Comparison of ENCODE assay signal across 31 mouse cellular contexts in the genomic region with DNA sequence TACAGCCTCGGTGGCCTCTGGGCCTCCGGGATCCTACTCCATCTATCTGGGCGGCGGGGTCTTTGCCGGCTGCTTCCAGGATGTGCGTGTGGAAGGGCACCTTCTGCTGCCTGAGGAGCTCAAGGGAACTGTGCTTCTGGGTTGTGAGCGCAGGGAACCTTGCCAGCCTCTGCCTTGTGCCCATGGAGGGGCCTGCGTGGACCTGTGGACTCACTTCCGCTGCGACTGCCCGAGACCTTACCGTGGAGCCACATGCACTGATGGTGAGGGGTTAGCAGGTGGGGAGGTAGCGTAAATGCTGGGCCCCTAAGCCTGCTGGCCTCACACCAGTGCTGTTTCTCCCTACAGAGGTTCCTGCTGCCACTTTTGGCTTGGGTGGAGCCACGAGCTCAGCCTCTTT. TPM values are rescaled to one million over a fixed set of nuclear protein-coding genes. Genes with fewer than 3 reads are reported as not detected.
A peak's percentile ranks its signal among the peaks of the same experiment; 100 is the strongest.
DNase-seq lines count a peak whose midpoint lies in the region; ATAC-seq and TF ChIP-seq lines count a peak whose summit lies in the region.
"Had no signal": no experiment of that assay in that cellular context is flagged by ENCODE, and none has a peak within 500 bp of the region (broad histone marks: within the 10 kb centered on the region; RNA-seq: fewer than 3 reads in every experiment).

No protein-coding gene starts in this region.

- no peak overlapping the region for H3K9ac ChIP-seq in forebrain, embryonic 15.5 days (replicated peaks)
- no peak overlapping the region for H3K9ac ChIP-seq in ES-E14 (ENCODE audit: insufficient read depth, low read depth, low read length, poor library complexity, severe bottlenecking)
- H3K9ac ChIP-seq: embryonic facial prominence, embryonic 12.5 days; embryonic facial prominence, embryonic 15.5 days; forebrain, embryonic 13.5 days; forebrain, postnatal 0 days; heart, embryonic 12.5 days; heart, embryonic 15.5 days; hindbrain, embryonic 13.5 days; intestine, embryonic 15.5 days; kidney, embryonic 15.5 days had no signal

- 0 out of 2 replicates have a peak overlapping the region, but pooled peaks have one; percentile 4 for H3K27ac ChIP-seq in forebrain, embryonic 10.5 days
- no peak overlapping the region for H3K27ac ChIP-seq in forebrain, embryonic 15.5 days (replicated peaks)
- H3K27ac ChIP-seq in ES-E14 (ENCODE audit: insufficient read depth, low read depth, low read length, poor library complexity, severe bottlenecking) = no peak overlapping the region
- H3K27ac ChIP-seq: embryonic facial prominence, embryonic 12.5 days; embryonic facial prominence, embryonic 15.5 days; forebrain, embryonic 13.5 days; gastrocnemius, adult 2 months; heart, embryonic 15.5 days; hindbrain, embryonic 10.5 days; hindbrain, embryonic 13.5 days; intestine, embryonic 15.5 days; kidney, embryonic 15.5 days had no signal

- in situ Hi-C loops in ES-E14 (cut with MboI; ENCODE audit: low sequenced_read_pairs in 2 of 2, unreplicated experiment in 2 of 2) = no loop called here

- peaks cover 43% of the 10 kb centered on the region for H3K4me1 ChIP-seq in forebrain, embryonic 10.5 days
- peaks cover 21% of the 10 kb centered on the region for H3K4me1 ChIP-seq in forebrain, embryonic 15.5 days
- peaks cover 0 to 8% of the 10 kb centered on the region in 2 experiments; a peak in 1 of 4 replicates for H3K4me1 ChIP-seq in ES-E14 (ENCODE audit: control insufficient read depth in 2 of 2, insufficient read depth in 2 of 2, low read length in 2 of 2, poor library complexity in 1 of 2)
- H3K4me1 ChIP-seq: embryonic facial prominence, embryonic 12.5 days had no signal

- H3K27me3 ChIP-seq in forebrain, embryonic 10.5 days (ENCODE audit: poor library complexity, severe bottlenecking) = peaks cover 62% of the 10 kb centered on the region
- no peaks in the 10 kb centered on the region for H3K27me3 ChIP-seq in forebrain, embryonic 15.5 days
- H3K27me3 ChIP-seq: forebrain, embryonic 13.5 days had no signal

- peaks cover 9% of the 10 kb centered on the region for H3K9me3 ChIP-seq in forebrain, embryonic 10.5 days
- H3K9me3 ChIP-seq in forebrain, embryonic 15.5 days = no peaks in the 10 kb centered on the region
- no peaks in the 10 kb centered on the region for H3K9me3 ChIP-seq in ES-E14 (ENCODE audit: control insufficient read depth, insufficient read depth, low read depth, low read length)
- H3K9me3 ChIP-seq: embryonic facial prominence, embryonic 12.5 days; embryonic facial prominence, embryonic 15.5 days; forebrain, embryonic 13.5 days; heart, embryonic 12.5 days; heart, embryonic 15.5 days; hindbrain, embryonic 10.5 days; hindbrain, embryonic 13.5 days; intestine, embryonic 15.5 days; kidney, embryonic 15.5 days had no signal

- WGBS in forebrain, embryonic 10.5 days = 95% methylated on average over 14 of the region's 14 CpGs
- 92% methylated on average over 14 of the region's 14 CpGs for WGBS in forebrain, embryonic 15.5 days

- no peak overlapping the region for H3K4me3 ChIP-seq in forebrain, embryonic 10.5 days
- no peak overlapping the region for H3K4me3 ChIP-seq in forebrain, embryonic 15.5 days
- peak overlapping the region; percentile 3 to 16; a peak in 2 of 4 replicates for H3K4me3 ChIP-seq in ES-E14 (ENCODE audit: insufficient read depth in 1 of 2, low read depth in 1 of 2, low read length in 2 of 2, poor library complexity in 1 of 2, severe bottlenecking in 1 of 2)
- H3K4me3 ChIP-seq: embryonic facial prominence, embryonic 12.5 days; embryonic facial prominence, embryonic 15.5 days; forebrain, embryonic 13.5 days; gastrocnemius, adult 2 months; heart, embryonic 12.5 days; heart, embryonic 15.5 days; hindbrain, embryonic 10.5 days; hindbrain, embryonic 13.5 days; intestine, embryonic 15.5 days; kidney, embryonic 15.5 days had no signal

- peak; percentile 41 for DNase-seq in cerebellum, adult 8-10 months
- DNase-seq in cerebellum, adult 9-10 months = no peak
- no peak for DNase-seq in forebrain, embryonic 10.5 days (ENCODE audit: extremely low spot score, low spot score)
- DNase-seq in ES-E14 (ENCODE audit: low read depth, low spot score) = no peak
- peak; percentile 39 to 40 for DNase-seq in cerebellum, postnatal 36 days
- no peak for DNase-seq in ovary, postnatal 14 days (ENCODE audit: low spot score)
- no peak for DNase-seq in embryo, embryonic 10.5 days (ENCODE audit: low spot score)
- DNase-seq: adrenal gland, adult 8-10 months; adrenal gland, postnatal 25 days; B cell, adult 2 months; forebrain, postnatal 0 days; gastrocnemius, adult 2 months; gastrocnemius, postnatal 14 days; heart, adult 18-20 months; heart, postnatal 10 days; heart, postnatal 36 days; kidney, adult 11 months; kidney, adult 8-10 months had no signal

- no peak for ATAC-seq in forebrain, embryonic 15.5 days (replicated peaks)
- ATAC-seq: activated CD4-positive, CD25-positive, alpha-beta regulatory T cell, adult 4 months; forebrain, embryonic 13.5 days; forebrain, postnatal 0 days; hindbrain, embryonic 16.5 days; intestine, embryonic 15.5 days had no signal

- peaks cover 100% of the 10 kb centered on the region for H3K36me3 ChIP-seq in forebrain, embryonic 10.5 days (replicated peaks)
- 0 out of 2 replicates have a peak, but pooled peaks cover 3% of the 10 kb centered on the region for H3K36me3 ChIP-seq in forebrain, embryonic 15.5 days
- no peaks in the 10 kb centered on the region for H3K36me3 ChIP-seq in ES-E14 (ENCODE audit: control insufficient read depth, insufficient read depth, low read length, poor library complexity, severe bottlenecking)
- H3K36me3 ChIP-seq: embryonic facial prominence, embryonic 12.5 days; embryonic facial prominence, embryonic 15.5 days; heart, embryonic 15.5 days; intestine, embryonic 15.5 days; kidney, embryonic 15.5 days had no signal

- H3K4me2 ChIP-seq in forebrain, embryonic 15.5 days (replicated peaks) = no peak overlapping the region
- H3K4me2 ChIP-seq: embryonic facial prominence, embryonic 12.5 days; embryonic facial prominence, embryonic 15.5 days; forebrain, embryonic 13.5 days; heart, embryonic 12.5 days; heart, embryonic 15.5 days; hindbrain, embryonic 13.5 days; intestine, embryonic 15.5 days; kidney, embryonic 15.5 days had no signal

TF ChIP-seq in ES-E14, 5 proteins besides CTCF, POLR2A, EP300 and RAD21:
- TF ChIP-seq MAFK (IDR thresholded peaks at IDR 0.05; ENCODE audit: insufficient read depth, low read depth, low read length) (no peak), ZNF384 (IDR thresholded peaks at IDR 0.05; ENCODE audit: low read depth, low read length) (no peak), CHD2 (IDR thresholded peaks at IDR 0.05; ENCODE audit: low read depth, low read length) (no peak), HCFC1 (IDR thresholded peaks at IDR 0.05; ENCODE audit: borderline replicate concordance, insufficient read depth, low read length) (no peak), ZC3H11A (IDR thresholded peaks at IDR 0.05; ENCODE audit: borderline replicate concordance, low read depth, low read length) (no peak)

RNA-seq across cellular contexts. Expression of gene Crb2, which starts 14.7 kb away (rescaled TPM):
- polyA plus RNA-seq in forebrain, embryonic 10.5 days (2016; fragmentation: Nextera tagmentation; extraction: Ambion mirVana) = 30.4 and 30.9 TPM in 2 replicates
- 7.1 and 8.4 TPM in 2 replicates for polyA plus RNA-seq in forebrain, embryonic 15.5 days (2015; fragmentation: Nextera tagmentation; extraction: Ambion mirVana)
- 1.3 and 1.7 TPM in 2 replicates for total RNA-seq in ES-E14 (2012; rRNA removed)
- total RNA-seq: common myeloid progenitor, adult 5-6 weeks; gastrocnemius, adult 2 months had no signal

Comparison
In these comparisons a context has a peak if more than half of its experiments do, and no peak if none do; other contexts are left out.
1. DNase-seq: peak in cerebellum, adult 8-10 months (single experiment) and cerebellum, postnatal 36 days (2 of 2); none in cerebellum, adult 9-10 months (single experiment), forebrain, embryonic 10.5 days (single experiment), ES-E14 (single experiment), ovary, postnatal 14 days (single experiment) and embryo, embryonic 10.5 days (single experiment).
2. H3K4me3 ChIP-seq: peak in ES-E14 (2 of 2); none in forebrain, embryonic 10.5 days (single experiment) and forebrain, embryonic 15.5 days (single experiment).